Mouse (Mus musculus) adrenal gland, postnatal 14 days (tissue): ENCODE measurements around the gene Greb1. TPM values are rescaled to one million over a fixed set of nuclear protein-coding genes. Genes with fewer than 3 reads are reported as not detected.
"Not testable (repeated sequence)": the region's sequence is repeated elsewhere in the genome, so short reads cannot be mapped to it uniquely, and the experiment has no call there.

Experiments
- DNase-seq: peaks from one replicate; pipeline ENCODE4 v3.0.0; 2021; ENCODE audit warnings: mixed read lengths
- total RNA-seq: library from RNA; stranded (reverse); gene quantifications from 2 replicates; pipeline ENCODE4 v1.2.3, GENCODE M21; 2021

The Greb1 gene
- total RNA-seq, 1 experiment from 2014 or later: 35.4 TPM

- no peak for DNase-seq
These were observed 36.9 kb downstream of the Greb1 start for GRCm38 (mm10) chr12:16763649-16764422.

GRCm38 (mm10) chr12:16761461-16761860 is 39.2 kb downstream of the Greb1 start:
- DNase-seq: no peak

GRCm38 (mm10) chr12:16760246-16760645 is 40.4 kb downstream of the Greb1 start:
- DNase-seq: no peak

DNA sequence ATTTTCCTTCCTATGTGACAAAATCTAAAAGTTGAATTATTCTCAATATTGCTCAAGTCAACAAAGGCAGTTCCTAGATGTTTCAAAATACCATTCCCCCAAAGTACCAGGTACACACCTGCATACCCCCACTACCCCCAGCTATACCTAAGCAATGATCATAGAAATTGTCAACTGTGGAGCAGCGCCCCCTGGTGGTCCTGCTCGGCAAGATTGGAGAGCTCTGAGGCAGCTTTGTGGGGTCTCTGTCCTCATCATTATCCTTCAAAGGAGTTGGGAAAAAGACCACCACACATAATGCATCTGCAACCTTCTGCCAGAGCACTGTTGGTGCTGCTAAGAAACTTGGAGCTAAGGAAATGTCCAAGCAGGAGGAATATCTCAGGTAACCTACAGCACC is 46.4 kb downstream of the Greb1 start:
- DNase-seq: peak; percentile 74

DNA sequence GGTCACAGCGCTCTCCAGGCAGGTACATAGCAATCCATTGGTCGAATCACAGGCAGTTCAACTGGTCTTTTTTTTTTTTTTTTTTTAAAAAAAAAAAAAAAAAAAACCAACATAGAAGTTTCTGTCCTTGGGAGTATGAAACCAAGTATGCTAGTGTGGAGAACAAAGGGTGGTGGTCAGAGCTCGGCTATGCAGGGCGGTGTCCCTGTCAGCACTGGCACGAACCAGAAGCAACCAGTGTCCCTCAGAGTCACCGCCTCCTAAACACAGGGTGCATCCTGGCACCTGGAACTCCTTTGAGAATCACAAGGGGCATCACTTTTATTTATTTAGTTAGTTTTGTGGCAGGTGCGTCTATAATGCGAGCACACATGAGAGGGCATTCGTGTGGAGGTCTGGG is 47.1 kb downstream of the Greb1 start:
- DNase-seq: no peak

- peak; percentile 70 for DNase-seq
These were observed 47.6 kb downstream of the Greb1 start for GRCm38 (mm10) chr12:16753110-16753509.

GRCm38 (mm10) chr12:16752236-16752840 is 48.3 kb downstream of the Greb1 start:
- DNase-seq: no peak

DNA sequence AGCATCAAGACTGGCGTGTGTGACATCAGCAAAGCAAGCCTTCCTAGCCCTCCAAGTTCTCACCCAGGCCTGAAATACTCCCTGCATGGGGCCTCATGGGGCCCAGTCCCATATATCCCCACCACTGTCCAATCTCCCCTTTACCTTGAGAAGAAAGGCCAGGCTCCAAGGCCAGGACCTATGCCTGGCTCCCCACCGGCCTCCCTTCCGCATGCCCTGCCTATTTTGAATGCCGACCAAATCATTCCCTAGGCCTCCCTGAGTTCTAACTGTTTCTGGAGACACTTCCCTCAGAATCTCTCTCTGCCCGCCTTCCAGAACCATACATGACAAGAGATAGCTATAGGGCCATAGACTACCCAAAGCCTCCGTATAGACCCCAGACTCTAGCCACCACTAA is 49.1 kb downstream of the Greb1 start:
- no peak for DNase-seq

GRCm38 (mm10) chr12:16740059-16740458 is 60.6 kb downstream of the Greb1 start:
- peak; percentile 21 for DNase-seq

DNA sequence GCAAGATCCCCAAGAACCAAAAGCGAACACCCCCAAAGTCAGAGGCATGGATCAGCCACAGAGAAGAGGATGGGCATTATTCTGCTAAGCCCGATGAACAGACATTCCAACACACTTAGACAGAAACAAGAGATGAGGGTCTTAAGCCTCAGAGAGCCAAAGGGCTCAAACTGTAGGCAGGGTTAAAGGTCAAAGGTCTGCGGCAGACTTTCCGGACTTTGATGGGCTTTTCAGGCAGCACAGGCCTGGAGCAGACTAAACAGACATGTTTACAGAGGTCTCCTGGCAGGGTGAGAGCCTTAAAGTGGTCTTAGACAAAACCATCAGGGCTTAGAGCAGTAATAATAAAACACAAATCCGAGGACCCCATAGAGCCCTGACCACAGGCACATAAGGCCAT is 63.4 kb downstream of the Greb1 start:
- no peak for DNase-seq

DNA sequence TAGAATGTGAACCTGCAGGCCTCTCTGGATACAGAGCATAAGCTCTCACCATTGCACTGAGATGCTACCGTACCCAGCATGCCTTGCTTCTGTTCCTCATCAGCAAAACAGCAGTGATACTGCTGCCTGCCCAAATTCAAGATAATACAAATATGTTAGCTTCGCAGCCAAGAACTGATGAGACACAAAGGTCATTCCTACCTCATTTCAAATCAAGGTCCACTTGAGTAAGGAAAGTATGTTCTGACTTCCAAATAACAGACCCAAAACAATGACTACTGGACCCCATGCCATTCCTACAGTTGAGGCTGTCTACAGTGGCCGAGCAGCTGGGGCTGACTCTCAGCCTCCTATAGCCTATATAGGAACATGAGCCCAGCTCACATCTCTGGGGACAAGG is 66.0 kb downstream of the Greb1 start:
- no peak for DNase-seq

- DNase-seq: peak; percentile 82
These were observed 66.7 kb downstream of the Greb1 start for GRCm38 (mm10) chr12:16734009-16734408.

GRCm38 (mm10) chr12:16731121-16731741 is 69.5 kb downstream of the Greb1 start:
- peak; percentile 73 for DNase-seq

DNA sequence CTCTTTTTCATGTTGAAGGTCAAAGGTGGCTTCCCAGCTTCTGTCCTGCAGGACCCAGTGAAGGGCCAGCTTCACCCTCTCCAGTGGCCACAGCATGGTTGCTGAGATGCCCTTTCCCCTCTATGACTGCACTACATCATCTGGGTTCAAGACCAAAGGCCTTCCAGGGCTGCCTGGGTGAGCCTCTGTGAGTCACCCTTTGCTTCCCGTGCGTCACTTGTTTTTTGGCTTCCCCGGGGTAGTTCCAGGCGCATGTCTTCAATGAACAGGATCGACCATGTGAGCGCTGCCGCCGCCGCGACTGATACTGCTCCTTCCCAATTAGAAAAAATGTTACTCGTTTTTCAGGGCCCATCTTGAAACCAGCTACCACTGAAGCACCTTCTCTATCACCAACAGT is 70.5 kb downstream of the Greb1 start:
- DNase-seq: peak; percentile 79

DNA sequence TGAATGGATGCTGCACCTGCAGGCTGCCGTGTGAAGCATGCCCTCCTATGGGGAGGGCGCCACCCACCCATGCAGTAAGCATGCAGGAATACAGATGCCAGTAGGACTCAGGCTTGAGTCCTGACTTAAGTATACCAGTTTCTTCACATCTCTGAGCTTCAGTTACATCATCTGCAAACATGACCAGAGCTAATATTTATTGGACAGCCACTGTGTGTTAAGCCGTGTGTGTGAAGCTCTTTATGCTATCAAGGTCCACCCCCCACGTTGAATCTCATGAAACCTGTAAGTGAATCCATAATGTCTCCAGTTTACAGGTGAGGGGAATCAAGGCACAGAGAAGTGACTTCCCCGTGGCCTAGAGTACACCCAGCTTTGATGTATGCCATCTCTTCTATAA is 72.5 kb downstream of the Greb1 start:
- no peak for DNase-seq

GRCm38 (mm10) chr12:16726229-16726628 is 74.5 kb downstream of the Greb1 start:
- DNase-seq: no peak

DNA sequence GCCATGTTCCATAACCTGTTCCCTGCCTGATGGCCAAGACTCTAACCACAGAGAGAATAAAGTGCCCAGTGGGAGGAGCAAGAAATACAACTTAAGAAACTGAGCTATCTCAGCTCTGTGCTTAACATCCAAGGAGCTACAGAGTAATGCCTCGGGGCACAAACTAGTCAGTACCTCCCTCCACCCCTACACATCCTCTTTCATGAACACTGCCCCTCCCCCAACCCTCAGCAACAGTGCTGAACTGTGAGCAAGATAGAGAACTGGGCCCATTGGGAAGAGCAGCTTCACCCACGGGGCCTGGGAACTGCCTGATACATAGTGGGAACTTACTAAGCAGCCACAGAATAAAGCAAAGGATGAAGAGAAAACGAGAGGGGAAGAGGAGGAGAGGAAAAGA is 77.1 kb downstream of the Greb1 start:
- no peak for DNase-seq

GRCm38 (mm10) chr12:16718660-16719315 is 81.9 kb downstream of the Greb1 start:
- peak; percentile 85 for DNase-seq

DNA sequence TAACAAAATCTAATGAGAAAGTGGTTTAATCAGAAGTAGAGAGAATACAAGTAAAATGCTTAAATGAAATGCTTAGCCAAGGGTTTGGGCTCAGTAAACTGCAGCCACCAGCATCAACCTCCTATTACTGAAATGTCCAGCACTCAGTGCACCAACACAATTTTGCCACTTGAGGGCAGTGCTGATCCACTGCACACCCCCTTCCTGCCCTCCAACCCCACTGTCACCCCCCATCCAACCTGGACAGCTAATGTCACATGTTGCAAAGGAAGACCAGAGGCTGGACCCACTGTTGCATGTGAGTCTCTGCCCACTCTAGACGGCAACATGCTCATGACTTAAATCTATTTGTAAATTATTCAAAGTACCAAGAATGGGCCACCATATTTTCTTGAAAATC is 83.0 kb downstream of the Greb1 start:
- DNase-seq: peak; percentile 77

- DNase-seq: no peak
These were observed 86.1 kb downstream of the Greb1 start for GRCm38 (mm10) chr12:16714616-16715015.

GRCm38 (mm10) chr12:16698691-16699090 is 102.0 kb downstream of the Greb1 start:
- no peak for DNase-seq

GRCm38 (mm10) chr12:16696146-16696545 is 104.5 kb downstream of the Greb1 start:
- DNase-seq: no peak

GRCm38 (mm10) chr12:16695252-16695651 is 105.4 kb downstream of the Greb1 start:
- DNase-seq: not testable (repeated sequence)
